Mouse (Mus musculus): ENCODE measurements around the gene Psmb7.

The Psmb7 gene

DNA sequence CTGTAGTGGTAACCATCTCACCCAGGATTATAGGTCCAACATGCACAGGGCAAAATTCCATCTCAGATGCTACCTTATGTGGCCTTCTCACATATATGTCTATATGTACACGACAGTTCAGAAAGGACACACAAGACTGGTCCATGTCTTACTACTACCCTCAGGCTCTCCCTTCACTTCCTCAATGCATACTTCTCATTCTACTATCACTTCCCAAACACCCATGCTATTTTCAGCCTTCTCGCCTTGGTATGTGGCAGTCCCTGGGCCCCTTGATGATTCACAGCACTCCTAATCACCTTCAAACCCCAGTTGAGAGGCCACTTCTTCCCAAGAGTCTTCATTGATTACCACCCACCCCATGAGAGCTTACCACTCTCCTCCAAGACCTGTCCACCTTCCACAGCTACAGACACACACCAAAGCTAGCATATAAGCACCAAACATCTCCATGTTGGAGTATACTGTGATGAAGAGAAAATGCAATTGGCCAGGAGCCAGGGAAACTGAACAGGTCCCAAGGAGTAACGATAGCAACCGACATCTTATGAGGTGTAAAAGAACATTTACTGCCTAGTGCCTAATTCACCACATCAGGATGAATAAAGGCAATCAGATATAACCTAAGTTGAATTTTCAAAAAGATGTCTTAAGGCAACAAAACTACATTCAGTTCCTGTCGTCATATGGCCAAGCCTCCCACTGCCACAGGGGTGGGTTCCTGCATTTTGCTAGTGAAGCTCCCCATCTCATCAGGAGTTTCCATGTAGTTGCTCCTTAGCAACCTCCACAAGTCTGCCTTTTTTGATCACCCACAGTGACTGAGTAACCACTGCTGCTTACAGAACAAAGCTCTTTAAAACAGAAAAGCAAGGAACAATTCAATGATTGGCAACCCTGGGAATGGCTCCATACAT is 26.7 kb downstream of the Psmb7 start:
- no peak for TF ChIP-seq GATA4 (IDR thresholded peaks at IDR 0.05; ENCODE audit: insufficient replicate concordance, low read length)

DNA sequence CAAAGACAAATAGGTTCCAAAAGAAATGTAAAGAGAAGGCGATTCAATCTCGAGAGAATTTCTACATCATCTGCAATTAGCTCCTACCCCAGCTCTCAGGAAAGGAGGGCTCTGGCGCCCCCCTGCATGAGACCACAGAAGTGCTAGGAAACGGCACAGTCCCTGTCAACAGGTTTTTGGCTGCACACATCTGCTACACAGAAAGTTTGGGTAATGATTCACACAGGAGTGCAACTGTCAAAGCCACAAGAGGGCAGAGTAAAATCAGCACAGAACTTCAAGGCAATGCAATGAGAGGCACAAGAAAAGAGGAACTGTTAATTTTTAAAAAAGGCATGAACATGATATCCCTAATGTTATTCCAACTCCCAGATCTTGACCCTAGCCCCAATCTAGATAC is 27.8 kb downstream of the Psmb7 start:
- no peak for TF ChIP-seq GATA4 (IDR thresholded peaks at IDR 0.05; ENCODE audit: insufficient replicate concordance, low read length)

DNA sequence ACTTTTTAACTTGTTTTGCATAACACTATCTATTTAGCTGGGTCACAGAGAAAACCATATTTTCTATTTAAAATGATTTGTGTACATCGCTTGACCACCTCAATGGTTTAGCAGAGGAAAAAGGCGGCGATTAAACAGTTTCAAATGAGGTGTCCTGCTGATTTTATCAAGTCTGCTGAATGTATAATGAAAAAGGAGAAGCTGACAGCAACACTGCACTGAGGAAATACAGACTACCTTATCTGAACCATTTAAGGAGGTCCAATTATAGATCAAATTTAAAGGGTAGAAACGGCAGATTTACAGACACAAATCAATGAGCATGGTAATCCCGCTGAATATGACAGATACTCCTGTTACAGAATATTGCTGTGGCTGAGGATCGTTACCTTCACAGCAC is 29.4 kb downstream of the Psmb7 start:
- no peak for TF ChIP-seq GATA4 (IDR thresholded peaks at IDR 0.05; ENCODE audit: insufficient replicate concordance, low read length)

DNA sequence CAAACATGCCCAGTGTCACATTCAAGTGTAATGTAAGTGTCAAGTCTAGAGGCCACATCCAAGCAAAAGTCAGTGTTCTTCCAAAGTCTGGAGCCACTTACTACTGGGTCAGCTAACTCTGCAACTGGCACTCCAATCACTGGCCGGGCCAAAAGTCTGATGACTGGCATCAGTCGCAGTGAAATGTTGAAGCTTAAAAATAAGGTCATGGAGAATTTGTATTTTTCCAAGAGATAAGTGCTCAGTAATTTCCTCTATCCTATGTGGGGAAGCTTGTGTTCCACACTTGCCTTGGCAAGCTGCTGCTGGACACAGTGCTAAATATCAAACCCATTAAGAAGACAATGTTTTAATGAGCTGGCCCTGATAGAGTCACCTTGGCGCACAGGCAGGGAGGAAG is 30.3 kb downstream of the Psmb7 start:
- TF ChIP-seq GATA4 (IDR thresholded peaks at IDR 0.05; ENCODE audit: insufficient replicate concordance, low read length), result no peak

DNA sequence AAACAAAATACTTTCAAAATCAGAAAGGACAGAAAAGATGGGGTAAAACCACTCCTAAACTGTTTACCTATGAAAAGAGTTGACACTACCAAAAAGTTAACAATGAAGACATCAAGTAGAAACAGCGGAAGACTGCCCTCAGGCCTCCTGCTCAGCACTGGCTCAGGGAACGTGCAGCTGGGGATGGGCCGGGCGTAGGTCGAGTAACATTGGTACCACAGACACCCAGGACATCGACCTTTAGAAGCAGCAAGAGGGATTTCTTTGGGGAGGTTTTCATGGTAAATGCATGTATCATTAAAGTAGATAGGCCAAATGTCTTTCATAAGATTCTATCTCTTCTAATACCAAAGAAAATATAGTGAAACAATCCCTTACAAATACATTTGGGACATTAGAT is 31.3 kb downstream of the Psmb7 start:
- no peak for TF ChIP-seq GATA4 (IDR thresholded peaks at IDR 0.05; ENCODE audit: insufficient replicate concordance, low read length)

DNA sequence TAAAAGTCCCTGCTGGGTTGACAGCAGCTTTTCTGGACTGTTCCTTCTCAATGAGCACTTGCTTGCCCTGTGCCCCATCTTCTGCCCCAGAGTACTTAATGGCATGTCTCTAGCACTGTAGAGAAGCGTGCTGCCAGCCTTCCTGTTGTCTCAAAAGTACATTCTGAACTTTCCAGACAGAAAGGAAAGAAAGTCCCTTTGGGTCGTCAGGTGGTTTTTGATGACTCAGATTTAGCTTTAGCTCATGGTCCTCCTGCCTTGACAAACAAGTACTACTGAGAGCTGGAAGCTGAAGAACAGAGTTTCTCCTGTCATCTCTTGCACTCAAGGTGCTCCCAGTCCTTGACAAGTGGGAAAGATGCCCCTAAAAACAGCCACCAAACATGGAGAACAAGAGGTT is 33.7 kb downstream of the Psmb7 start:
- TF ChIP-seq GATA4 (IDR thresholded peaks at IDR 0.05; ENCODE audit: insufficient replicate concordance, low read length), result no peak

DNA sequence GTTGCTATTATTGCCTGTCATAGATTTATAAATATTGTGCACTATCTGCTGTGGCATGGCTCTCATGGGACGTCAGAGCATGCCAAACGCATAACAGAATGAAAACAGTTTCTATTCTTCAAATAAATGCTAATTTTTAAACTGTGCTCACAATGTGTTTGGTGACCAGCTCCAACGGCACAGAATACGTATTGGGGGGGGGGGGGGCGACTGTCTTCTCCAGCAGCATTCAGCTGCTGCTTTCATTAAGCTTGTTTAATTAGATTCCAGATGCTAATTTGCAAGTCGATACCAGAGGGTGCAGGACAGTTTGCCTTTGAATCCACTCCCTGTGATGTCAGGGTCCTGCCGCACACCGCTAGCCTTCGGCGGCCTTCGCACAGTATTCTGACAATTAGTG is 34.6 kb downstream of the Psmb7 start:
- TF ChIP-seq GATA4 (IDR thresholded peaks at IDR 0.05; ENCODE audit: insufficient replicate concordance, low read length), result no peak

DNA sequence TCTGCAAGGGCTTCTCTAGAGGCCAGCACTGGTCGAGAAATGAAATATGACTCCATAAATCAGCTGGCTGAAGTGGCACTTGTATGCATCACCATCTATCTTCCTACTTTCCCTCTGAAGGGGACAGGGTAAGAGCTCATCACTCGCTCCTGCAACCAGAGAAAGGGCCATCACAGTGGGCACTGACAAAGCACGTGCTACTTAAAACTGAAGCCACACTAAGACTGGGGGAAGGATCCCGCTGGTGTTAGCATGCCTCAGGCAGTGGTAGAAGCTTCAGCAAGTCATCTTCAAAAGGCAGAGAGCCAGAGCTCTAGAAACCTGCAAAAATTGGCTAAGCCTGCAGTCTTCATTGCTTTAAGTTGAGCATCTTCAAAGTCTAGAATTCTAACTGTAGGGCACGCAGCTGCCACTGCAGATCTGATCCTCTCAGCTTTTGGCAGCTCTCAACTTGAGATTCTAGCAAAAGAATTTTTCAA is 35.0 kb downstream of the Psmb7 start:
- no peak for TF ChIP-seq GATA4 (IDR thresholded peaks at IDR 0.05; ENCODE audit: insufficient replicate concordance, low read length)

DNA sequence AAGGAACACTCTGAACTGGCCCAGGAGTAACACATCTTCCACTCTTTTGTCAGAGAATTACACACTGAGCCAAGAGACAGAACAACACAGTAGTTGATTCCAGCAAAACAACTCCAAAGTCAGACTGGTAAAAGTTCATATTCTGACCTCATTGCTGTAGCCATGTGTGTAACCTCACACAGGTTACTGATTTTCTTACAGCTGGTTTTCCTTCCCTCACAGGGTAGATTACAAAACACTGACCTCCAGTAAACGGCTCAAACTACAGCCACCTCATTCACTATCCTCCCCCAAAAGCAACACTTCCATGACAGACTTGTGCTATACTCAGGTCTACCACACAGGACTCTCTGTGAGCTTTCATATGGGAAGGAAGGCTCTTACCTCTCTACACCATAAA is 36.2 kb downstream of the Psmb7 start:
- TF ChIP-seq GATA4 (IDR thresholded peaks at IDR 0.05; ENCODE audit: insufficient replicate concordance, low read length), result no peak

DNA sequence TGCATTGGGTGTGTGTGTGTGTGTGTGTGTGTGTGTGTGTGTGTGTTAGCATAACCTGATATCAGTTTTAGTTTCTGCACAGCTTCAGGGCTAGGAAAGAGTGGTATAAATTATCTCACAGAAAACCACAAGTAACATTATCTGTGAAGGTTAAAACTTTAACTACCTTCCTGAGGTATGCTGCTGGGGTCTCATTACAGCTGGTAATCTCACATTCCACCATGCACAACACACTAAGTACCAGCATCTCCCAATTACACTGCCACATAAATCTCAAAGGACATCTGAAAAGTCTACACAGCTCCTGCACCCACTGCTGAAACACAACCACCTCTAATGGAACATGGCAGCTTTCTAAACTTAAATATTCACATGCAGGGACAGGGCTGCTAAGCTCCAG is 43.0 kb downstream of the Psmb7 start:
- no peak for TF ChIP-seq GATA4 (IDR thresholded peaks at IDR 0.05; ENCODE audit: insufficient replicate concordance, low read length)

DNA sequence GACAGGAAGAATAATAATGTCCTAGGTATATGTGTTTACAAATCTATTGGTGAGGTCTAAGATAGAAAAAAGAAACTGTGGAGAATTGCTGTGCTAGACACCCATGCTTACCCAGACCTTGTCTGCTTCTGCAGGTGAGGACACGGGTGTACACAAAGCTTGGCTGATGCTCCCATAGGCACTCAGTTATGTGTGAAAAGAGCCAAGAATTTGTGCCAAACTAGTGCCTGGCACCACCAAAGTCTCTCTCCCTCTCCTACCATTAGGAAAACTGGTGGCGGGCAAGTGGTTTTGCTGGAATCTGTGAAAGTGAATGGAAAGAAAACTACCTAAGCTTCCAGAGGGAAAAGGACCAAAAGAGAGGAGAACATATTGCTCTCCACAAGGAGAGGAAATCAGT is 45.5 kb downstream of the Psmb7 start:
- TF ChIP-seq GATA4 (IDR thresholded peaks at IDR 0.05; ENCODE audit: insufficient replicate concordance, low read length), result no peak

DNA sequence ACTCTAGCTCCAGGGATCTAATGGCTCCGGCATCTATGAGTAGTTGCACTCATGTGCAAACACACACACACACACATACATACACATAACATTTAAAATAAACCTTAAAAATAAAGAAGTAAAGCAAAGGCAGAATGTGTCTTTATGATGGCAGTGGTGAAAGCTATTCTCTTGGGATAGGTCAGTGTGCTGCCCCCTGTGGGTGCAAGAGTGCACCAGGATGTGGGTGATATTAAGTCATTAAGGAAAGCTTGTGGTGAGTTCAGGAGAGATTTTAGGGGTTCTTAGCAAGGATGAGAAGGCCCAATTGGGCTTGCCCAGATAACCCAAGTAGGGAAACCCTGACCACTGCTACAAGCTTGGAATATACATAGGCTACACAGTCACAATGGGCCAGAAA is 46.0 kb downstream of the Psmb7 start:
- no peak for TF ChIP-seq GATA4 (IDR thresholded peaks at IDR 0.05; ENCODE audit: insufficient replicate concordance, low read length)

DNA sequence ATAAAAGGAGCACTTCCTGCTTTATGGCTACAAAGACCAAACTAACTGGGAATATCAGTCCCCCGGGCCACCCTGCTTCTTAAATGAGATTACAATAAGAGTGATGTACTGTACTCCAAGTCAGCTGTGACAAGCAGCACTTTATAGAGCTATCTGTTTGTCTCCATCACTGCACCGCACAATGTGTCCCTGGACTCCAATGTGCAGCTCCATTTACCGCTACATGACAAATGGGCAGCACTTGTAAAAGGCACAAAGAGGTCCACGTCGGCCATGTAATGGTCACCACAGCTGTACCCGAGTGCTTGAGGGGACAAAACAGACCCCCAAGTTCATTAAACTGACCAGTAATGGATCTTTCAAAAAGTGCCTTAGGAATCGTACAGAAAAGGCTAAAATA is 49.0 kb downstream of the Psmb7 start:
- TF ChIP-seq GATA4 (IDR thresholded peaks at IDR 0.05; ENCODE audit: insufficient replicate concordance, low read length), result no peak

DNA sequence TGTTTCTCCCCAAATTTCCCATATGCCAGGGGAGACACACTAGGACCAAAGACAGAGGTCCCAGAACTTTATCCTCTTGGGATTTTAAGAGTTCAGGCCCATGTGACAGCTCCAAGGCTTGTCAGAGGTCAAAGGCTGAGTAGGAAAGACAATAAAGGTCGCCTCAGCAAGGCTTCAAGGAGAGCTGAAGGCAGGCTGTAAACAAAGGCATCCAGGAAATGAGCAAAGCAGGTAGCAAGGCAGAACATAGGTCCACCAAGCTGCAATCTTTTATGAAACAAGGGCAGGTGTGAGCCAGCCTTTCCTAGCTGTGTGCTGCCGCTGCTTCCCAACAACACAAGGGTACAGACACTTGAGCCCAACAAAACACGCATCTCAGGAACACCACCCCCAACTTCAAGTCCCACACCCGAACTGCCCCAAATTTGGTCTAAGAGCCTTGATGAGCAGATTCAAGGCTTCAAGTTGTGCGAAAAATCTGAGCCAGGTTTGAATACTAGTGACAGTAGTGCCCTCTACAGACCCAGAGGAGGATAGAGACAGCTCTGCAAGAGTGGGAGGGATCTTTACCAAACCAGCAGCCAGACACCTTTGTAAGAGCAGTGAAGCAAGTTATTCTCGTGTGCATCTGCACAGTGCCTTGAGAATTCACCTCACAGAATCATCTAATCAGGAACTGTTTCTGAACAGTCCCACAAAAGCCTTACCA is 52.0 kb downstream of the Psmb7 start:
- TF ChIP-seq GATA4 (IDR thresholded peaks at IDR 0.05; ENCODE audit: insufficient replicate concordance, low read length), result no peak

DNA sequence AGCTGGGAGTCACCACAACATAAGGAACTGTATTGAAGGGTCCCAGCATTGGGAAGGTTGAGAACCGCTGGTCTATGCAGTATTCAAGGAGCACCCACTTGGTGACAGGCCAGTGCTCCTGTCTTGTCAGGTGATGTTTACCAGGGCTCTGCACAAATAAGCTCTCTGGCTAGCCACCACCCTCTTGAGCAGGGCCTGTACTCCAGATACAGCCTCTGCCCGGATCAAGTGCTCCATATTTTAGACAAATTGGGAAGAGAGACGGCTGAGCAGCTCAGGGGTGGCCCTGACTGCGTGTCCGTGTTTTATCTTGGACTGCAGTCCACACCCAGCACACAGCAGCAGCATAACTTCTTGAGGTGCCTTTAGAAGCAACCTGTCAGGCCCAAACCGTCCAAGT is 57.2 kb downstream of the Psmb7 start:
- TF ChIP-seq GATA4 (IDR thresholded peaks at IDR 0.05; ENCODE audit: insufficient replicate concordance, low read length), result no peak

DNA sequence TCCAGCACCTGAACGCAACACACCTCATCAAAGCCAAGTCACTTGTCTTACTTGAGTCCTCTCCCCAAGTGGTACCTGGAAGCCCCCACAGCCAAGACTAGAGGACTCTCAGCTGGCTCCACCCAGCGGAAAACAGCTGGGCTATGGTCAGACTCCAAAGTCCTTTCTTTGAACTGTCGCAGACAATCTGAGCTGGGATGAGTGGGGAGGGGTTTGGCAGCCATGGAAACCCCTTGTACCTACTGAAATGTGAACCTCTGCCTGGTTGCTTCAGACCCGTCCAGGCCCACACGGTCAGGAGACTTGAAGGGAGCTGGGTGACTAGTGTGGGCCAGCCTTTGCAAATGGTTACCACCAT is 58.5 kb downstream of the Psmb7 start:
- no peak for TF ChIP-seq GATA4 (IDR thresholded peaks at IDR 0.05; ENCODE audit: insufficient replicate concordance, low read length)

All from liver, adult (tissue).